Mouse (Mus musculus) T-helper 2 cell (primary cell): ENCODE results near the gene Pias3.
"Not testable (repeated sequence)": the region's sequence is repeated elsewhere in the genome, so short reads cannot be mapped to it uniquely, and the experiment has no call there.

ENCODE experiments used
- in situ Hi-C: fragments of 300-600 bp; cut with MboI, MseI; formaldehyde crosslinking; loops from one replicate; pipeline ENCODE4 v1.15.1; 2025; ENCODE audit warnings: high pct_unique_total_duplicates

Gene Pias3

GRCm38 (mm10) chr3:96696198-96696765, at the start of gene Pias3:
Gene Pias3, plus strand, starts transcription at chr3:96696384.
- in situ Hi-C loops, result no loop called here

GRCm38 (mm10) chr3:96647365-96647764, 48.8 kb upstream of the Pias3 start:
- in situ Hi-C loops, result no loop called here

GRCm38 (mm10) chr3:96660901-96661300, 35.3 kb upstream of the Pias3 start:
- in situ Hi-C loops, result no loop called here

DNA sequence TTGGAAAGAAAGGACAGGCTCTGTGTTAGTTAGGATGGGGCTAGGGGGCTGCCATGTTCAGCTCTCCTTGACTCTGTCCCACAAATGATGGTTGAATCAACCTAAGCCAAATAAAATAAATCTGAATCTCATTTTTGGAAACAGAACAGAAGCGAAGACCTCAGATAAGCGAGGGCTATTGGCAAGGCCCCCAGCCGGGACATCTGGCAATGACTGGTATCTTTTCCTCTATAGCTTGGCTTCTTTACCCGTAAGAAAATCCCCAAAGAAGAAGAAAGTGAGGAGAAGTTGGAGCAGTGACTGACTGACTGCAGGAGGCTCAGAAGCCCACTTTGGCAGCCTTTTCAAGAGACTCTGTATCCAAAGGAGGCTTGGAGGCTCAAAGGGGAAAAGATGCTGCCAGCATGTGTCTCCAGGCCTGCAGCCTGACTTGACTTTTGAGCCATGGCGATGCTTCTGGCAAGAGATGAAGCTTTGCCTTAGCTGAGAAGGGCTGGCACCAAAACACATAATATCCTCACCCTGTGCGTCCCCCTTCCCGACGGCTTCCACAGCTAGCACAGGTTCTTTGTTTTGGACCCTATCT, 33.4 kb upstream of the Pias3 start:
- in situ Hi-C loops, result no loop called here

- in situ Hi-C loops, result no loop called here
Observed at GRCm38 (mm10) chr3:96663432-96664239, 32.5 kb upstream of the Pias3 start.

- in situ Hi-C loops, result not testable (repeated sequence)
Observed at GRCm38 (mm10) chr3:96665732-96666363, 30.3 kb upstream of the Pias3 start.

- in situ Hi-C loops, result no loop called here
Observed at GRCm38 (mm10) chr3:96666916-96667315, 29.3 kb upstream of the Pias3 start.

GRCm38 (mm10) chr3:96667316-96667715, 28.9 kb upstream of the Pias3 start:
- in situ Hi-C loops, result no loop called here

GRCm38 (mm10) chr3:96668424-96669067, 27.6 kb upstream of the Pias3 start:
- in situ Hi-C loops, result no loop called here

DNA sequence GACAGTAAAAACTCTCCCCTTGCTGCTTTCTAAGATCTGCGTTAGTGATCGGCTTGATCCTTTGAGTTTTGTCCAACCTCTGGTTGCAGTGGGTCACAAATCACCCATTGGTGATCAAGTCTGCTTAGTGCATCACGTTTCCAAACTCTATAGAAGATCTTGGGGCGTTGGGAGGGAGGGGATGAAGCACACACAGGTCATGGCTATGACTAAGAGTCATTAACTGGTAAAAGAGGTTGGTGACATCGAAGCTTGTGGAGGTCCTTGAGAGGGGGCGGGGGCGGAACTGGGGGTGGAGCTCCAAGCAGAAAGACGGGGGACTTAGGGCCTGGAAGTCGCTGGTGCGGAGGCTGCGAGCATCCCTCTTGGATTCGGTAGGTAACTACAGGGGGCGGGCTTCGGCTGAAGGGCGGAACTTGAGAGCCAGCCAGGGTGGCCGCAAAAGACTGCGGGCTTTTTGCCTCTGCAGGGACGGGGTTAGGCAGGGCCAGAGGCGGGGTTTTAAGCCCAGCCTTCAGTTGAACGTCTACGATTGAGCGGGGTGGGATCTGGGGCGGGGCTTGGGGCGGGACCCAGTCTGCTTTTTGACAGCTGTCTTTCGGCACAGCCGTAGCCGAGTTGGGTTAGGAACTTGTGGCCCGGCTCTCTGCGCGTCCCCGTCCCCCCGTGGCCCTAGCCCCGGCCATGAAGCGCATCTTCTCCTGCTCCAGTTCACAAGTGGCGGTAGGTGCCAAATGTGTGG, 26.3 kb upstream of the Pias3 start, which contains the start of gene Ankrd35:
Gene Ankrd35, plus strand, starts transcription at position 405 of the 742 bp plus-strand sequence.
- in situ Hi-C loops, result no loop called here

- in situ Hi-C loops, result no loop called here
Observed at GRCm38 (mm10) chr3:96671519-96671918, 24.7 kb upstream of the Pias3 start.

DNA sequence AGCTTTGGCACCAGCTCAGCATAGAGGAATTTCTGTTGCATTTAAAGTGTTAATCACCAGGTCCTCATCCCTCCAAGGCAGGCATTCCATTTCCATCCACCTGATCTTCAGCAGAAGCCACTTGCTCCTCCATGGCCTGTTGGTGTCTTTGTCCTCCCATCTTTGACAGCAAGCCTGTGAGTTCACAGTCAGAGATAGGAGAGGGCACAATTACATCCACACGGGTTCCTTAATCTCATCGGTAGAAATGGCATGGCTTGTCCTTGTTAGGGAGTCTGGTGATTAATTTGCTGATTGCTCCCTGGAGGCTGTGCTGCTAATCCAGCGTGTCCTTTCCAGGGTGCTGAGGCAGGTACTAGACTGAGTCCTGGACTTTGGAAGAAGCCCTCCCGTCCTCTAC, 22.7 kb upstream of the Pias3 start:
- in situ Hi-C loops, result no loop called here

GRCm38 (mm10) chr3:96674442-96674841, 21.7 kb upstream of the Pias3 start:
- in situ Hi-C loops, result no loop called here

- in situ Hi-C loops, result no loop called here
Observed at GRCm38 (mm10) chr3:96675171-96675570, 21.0 kb upstream of the Pias3 start.

- in situ Hi-C loops, result no loop called here
Observed at GRCm38 (mm10) chr3:96675690-96676089, 20.5 kb upstream of the Pias3 start.

DNA sequence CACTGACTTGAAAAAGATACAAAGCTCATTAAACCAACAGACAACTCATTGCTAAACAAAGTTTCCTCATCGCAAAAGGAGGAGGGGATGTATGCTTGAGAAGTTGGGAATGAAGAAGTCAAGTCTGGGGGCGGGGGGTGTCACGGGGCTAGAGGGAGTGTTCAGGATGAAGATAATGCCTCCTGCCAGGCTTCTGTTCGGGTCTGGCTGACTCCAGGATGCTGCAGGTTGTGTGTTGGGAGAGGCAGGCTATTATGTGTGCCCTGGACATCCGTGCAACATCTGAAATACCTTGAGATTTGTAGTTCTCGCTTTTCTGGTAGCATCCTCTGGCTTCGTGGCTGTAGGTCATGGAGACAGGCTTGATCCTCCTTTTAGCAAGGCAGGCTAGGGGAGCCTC, 17.7 kb upstream of the Pias3 start:
- in situ Hi-C loops, result no loop called here

DNA sequence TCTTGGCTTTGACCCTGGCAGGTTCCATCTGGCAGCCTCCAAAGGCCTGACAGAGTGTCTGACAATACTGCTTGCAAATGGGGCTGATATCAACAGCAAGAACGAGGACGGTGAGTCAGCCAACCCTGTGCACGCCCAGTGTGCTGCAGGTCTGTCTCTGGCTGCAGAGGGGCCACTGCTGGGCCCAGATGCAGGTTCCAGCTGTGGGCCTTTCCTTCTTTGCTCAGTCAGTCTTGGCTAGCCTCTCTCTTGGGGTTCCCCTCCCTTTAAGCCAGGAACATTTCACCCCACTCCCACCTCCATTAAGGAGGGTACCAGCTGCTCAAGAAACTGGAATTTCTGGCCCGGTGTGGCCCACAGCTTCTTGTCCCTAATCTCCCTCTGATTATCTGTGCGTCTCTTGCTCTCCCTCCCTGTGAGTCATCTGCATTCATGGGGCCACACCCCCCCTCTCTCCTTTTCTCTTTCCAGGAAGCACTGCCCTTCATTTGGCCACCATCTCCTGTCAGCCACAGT, 17.0 kb upstream of the Pias3 start:
- in situ Hi-C loops, result no loop called here

GRCm38 (mm10) chr3:96680269-96680956, 15.8 kb upstream of the Pias3 start:
- in situ Hi-C loops, result no loop called here

DNA sequence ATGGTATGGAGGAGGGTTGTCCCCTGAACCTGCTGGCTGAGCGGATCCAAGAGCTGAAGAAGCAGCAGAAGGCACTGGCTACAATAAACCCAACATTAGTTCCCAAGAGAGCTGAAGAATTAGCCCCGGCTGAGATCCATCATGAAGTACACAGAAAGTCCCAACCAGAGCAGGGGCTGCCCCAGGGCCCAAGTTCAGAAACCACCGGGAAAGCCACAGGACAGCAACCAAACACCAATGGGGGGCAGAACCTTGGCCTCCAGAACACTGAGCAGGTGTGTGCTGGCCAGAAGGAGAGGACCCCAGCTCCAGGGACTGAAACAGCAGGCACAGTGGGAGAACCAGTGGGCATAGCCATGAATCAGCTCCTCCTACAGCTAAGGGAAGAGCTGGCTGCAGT, 12.7 kb upstream of the Pias3 start:
- in situ Hi-C loops, result no loop called here

DNA sequence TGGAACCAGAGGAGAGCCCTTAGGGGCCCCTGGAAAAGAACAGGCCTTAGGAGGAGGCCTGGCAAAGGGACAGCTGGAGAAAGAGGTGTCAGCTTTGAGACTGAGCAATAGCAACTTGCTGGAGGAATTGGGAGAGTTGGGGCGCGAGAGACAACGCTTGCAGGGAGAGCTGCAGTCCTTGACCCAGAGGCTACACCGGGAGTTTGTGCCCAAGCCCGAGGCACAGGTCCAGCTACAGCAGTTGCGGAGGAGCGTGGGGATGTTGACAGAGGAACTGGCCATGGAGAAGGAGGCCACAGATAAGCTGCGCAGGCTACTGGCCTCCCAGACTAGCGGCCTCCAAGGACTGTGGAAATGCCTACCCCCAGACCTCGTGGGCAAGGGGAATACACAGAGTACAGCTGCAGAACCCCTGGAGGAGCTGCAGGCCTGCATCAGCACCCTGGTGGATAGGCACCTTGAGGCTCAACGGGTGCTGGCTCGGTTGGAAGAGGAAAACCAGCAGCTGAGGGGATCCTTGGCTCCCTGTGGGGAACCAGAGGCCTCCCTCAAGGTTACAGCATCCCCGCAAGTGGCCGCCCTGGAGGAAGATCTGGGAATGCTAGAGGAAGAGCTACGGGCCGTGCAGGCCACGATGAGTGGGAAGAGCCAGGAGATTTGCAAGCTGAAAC, 11.9 kb upstream of the Pias3 start:
- in situ Hi-C loops, result no loop called here
